Mouse (Mus musculus) inflammation-experienced regulatory T-cells, adult 6 months (primary cell): ENCODE data around the gene 0610009B22Rik. TPM values are rescaled to one million over a fixed set of nuclear protein-coding genes. Genes with fewer than 3 reads are reported as not detected.

Source experiments
- ATAC-seq: one replicate; pipeline ENCODE4 v1.8.0; 2017
- polyA plus RNA-seq, 3 experiments: library from polyadenylated mRNA; unstranded; fragments of 100-300 nt; shearing (Covaris generic); gene quantifications; one replicate each; pipeline ENCODE4 v1.2.1; 2017

0610009B22Rik gene
- polyA plus RNA-seq, 3 experiments from 2014 or later: 16.8 to 30.5 (median 21.6) TPM

- peak; percentile 81 for ATAC-seq
Observed at GRCm38 (mm10) chr11:51635525-51636322, 53.0 kb downstream of the 0610009B22Rik start, which contains the start of gene Rmnd5b. Gene Rmnd5b (minus strand): TSS chr11:51635896.

Other genes with a start within 250 kb of the 0610009B22Rik start
- 10 to 100 TPM; 25.2 to 33.5 (median 27.6) TPM for gene Phykpl, start 104.1 kb downstream of the 0610009B22Rik start, polyA plus RNA-seq
- 10 to 100 TPM; 32.6 to 39.5 (median 35.5) TPM for gene Hnrnpab, start 82.0 kb downstream of the 0610009B22Rik start, polyA plus RNA-seq
- gene Nhp2, start 69.1 kb downstream of the 0610009B22Rik start, polyA plus RNA-seq: 100 to 1,000 TPM; 100 to 149 (median 102) TPM
- gene Rmnd5b, start 53.0 kb downstream of the 0610009B22Rik start, polyA plus RNA-seq: 10 to 100 TPM; 35.7 to 40.3 (median 38.6) TPM
- 1 to 10 TPM; 1.3 to 2.4 (median 1.4) TPM for gene N4bp3, start 38.0 kb downstream of the 0610009B22Rik start, polyA plus RNA-seq
- 1 to 10 TPM in 2 of 3 experiments, under 1 TPM in 1; 0.86 to 1.5 (median 1.0) TPM for gene D930048N14Rik, start 37.9 kb downstream of the 0610009B22Rik start, polyA plus RNA-seq
- gene Sec24a, start 74.8 kb upstream of the 0610009B22Rik start, polyA plus RNA-seq: 10 to 100 TPM; 15.3 to 22.3 (median 19.0) TPM
- 100 to 1,000 TPM; 128 to 162 (median 150) TPM for gene Sar1b, start 74.8 kb upstream of the 0610009B22Rik start, polyA plus RNA-seq
- gene Jade2, start 168.8 kb upstream of the 0610009B22Rik start, polyA plus RNA-seq: 10 to 100 TPM; 14.1 to 21.5 (median 20.1) TPM